Mouse (Mus musculus): ENCODE data around the gene Bhmt.

DNA sequence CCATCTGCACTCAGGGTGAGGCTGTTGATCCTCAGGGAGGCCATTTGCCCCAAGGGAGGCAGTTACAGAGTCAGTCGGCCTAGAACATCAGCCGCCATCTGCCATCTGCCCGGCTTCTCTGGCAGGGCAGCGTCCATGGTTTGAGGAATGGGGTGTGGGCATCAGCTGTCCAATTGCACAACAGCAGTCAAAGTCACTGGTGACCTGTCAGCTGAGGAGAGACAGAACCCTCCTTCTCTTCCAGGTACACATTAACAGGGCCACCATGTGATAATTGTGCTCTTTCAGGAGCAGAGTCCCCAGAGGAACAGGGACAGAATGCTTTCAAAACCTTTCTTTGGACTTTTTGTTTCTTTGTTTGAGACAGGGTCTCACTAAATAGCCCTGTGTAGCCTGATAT lies 34.6 kb upstream of the Bhmt start:
- TF ChIP-seq CTCF (conservative IDR thresholded peaks at IDR 0.05; ENCODE audit: insufficient read depth, insufficient read length, low read depth, low read length) (no peak), POLR2A (IDR thresholded peaks at IDR 0.05; ENCODE audit: low read depth, low read length) (peak; percentile 12)
